Mouse (Mus musculus) intestine, embryonic 15.5 days (tissue): Measurements from ENCODE around the gene Kcnj9. TPM values are rescaled to one million over a fixed set of nuclear protein-coding genes. Genes with fewer than 3 reads are reported as not detected.

Source experiments
- ATAC-seq: fragments of 200-750 bp; cut with Nextera tagmentation; 2 replicates; pipeline ENCODE4 v1.8.0; 2017; ENCODE audit warnings: moderate TSS enrichment, moderate library complexity
- H3K27ac ChIP-seq: fragments of 300-500 bp; sonication (generic); 2 replicates; pipeline ENCODE4 v1.5.1; 2015; ENCODE audit warnings: mild to moderate bottlenecking, inconsistent platforms
- H3K27me3 ChIP-seq: fragments of 300-500 bp; sonication (generic); replicated peaks from 2 replicates; pipeline ENCODE4 v1.6.1; 2015; ENCODE audit warnings: inconsistent platforms
- H3K36me3 ChIP-seq: fragments of 300-500 bp; sonication (generic); 2 replicates; pipeline ENCODE4 v1.6.1; 2015; ENCODE audit warnings: inconsistent platforms
- H3K4me1 ChIP-seq: fragments of 300-500 bp; sonication (generic); replicated peaks from 2 replicates; pipeline ENCODE4 v1.6.1; 2015; ENCODE audit warnings: inconsistent platforms
- H3K4me2 ChIP-seq: fragments of 300-500 bp; sonication (generic); replicated peaks from 2 replicates; pipeline ENCODE4 v1.6.1; 2015; ENCODE audit warnings: mild to moderate bottlenecking, inconsistent platforms
- H3K4me3 ChIP-seq: fragments of 300-500 bp; sonication (generic); replicated peaks from 2 replicates; pipeline ENCODE4 v1.5.1; 2015; ENCODE audit warnings: inconsistent platforms
- H3K9ac ChIP-seq: fragments of 300-500 bp; sonication (generic); 2 replicates; pipeline ENCODE4 v1.6.1; 2015; ENCODE audit warnings: inconsistent platforms
- H3K9me3 ChIP-seq: fragments of 300-500 bp; sonication (generic); 2 replicates; pipeline ENCODE4 v1.6.1; 2016; ENCODE audit warnings: inconsistent platforms
- WGBS: fragments of 180-500 bp; shearing (Covaris S2); methylation state at CpG from one replicate; pipeline ENCODE4 v1.1.7; 2015; 5-methylcytosine and 5-hydroxymethylcytosine counted together
- polyA plus RNA-seq: library from polyadenylated mRNA; unstranded; fragments of >200 nt; fragmentation: Nextera tagmentation; extraction: Ambion mirVana; gene quantifications from 2 replicates; pipeline ENCODE4 v1.2.1, GENCODE M21; 2015

The Kcnj9 gene
- polyA plus RNA-seq, 1 experiment from 2014 or later = not detected

- Histone ChIP-seq H3K4me2 (no peak overlapping the region), H3K4me3 (no peak overlapping the region), H3K4me1 (0 out of 2 replicates have a peak, but pooled peaks cover 8% of the 10 kb centered on the region), H3K27ac (no peak overlapping the region), H3K9ac (no peak overlapping the region), H3K36me3 (peaks cover 9% of the 10 kb centered on the region; the same call in 1 of the 2 replicates), H3K9me3 (no peaks in the 10 kb centered on the region), H3K27me3 (no peaks in the 10 kb centered on the region)
- 87% methylated on average over 19 of the region's 19 CpGs for WGBS
- ATAC-seq = no peak
Observed at GRCm38 (mm10) chr1:172318424-172319035, 10.6 kb downstream of the Kcnj9 start.

DNA sequence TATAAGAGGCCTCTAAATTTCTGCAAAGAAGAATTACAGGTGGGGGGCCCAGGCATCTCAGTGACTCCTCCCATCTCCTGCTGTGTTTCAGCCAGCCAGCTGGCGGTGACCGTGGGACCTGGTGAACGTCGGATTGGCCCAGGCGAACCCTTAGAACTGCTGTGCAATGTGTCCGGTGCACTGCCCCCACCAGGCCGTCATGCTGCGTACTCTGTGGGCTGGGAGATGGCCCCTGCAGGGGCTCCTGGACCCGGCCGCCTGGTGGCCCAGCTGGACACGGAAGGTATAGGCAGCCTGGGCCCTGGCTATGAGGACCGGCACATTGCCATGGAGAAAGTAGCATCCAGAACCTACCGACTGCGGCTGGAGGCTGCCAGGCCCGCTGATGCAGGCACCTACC lies 11.2 kb downstream of the Kcnj9 start:
- H3K9me3 ChIP-seq = no peaks in the 10 kb centered on the region
- H3K4me3 ChIP-seq = no peak overlapping the region
- no peak for ATAC-seq
- H3K36me3 ChIP-seq = peaks cover 9% of the 10 kb centered on the region; the same call in 1 of the 2 replicates
- no peaks in the 10 kb centered on the region for H3K27me3 ChIP-seq
- peaks cover 12% of the 10 kb centered on the region for H3K4me1 ChIP-seq
- 79% methylated on average over 15 of the region's 15 CpGs for WGBS
- H3K4me2 ChIP-seq = no peak overlapping the region
- no peak overlapping the region for H3K27ac ChIP-seq
- H3K9ac ChIP-seq = no peak overlapping the region

DNA sequence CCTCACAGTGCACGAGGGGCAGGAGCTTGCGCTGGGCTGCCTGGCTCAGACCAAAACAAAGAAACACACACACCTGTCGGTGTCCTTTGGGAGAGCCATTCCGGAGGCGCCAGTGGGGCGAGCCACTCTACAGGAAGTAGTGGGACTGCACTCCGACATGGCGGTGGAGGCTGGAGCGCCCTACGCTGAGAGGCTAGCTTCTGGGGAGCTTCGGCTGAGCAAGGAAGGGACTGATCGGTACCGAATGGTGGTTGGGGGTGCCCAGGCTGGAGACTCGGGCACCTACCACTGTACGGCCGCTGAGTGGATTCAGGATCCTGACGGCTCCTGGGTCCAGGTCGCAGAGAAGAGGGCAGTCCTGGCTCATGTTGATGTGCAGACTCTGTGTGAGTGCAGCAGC lies 11.7 kb downstream of the Kcnj9 start:
- H3K4me2 ChIP-seq = no peak overlapping the region

DNA sequence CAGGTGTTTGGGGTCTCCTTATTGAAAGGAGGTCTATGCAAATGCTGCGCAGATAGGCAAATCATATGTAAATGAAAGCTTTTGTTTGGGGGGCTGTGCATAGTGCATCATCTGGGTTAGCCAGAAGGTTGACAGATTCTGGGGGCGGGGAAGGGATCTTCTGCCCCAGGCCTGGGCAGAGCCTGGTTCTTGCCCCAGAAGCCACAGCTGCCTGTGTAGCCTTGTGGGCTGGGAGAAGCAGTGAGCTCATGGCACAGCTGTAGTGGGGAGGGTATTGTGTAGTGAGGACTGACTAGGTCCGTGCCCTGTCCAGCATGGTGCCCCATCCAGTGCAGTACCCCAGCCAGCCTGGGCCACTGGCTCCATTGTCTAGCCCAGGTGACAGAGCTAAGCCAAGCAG lies 14.2 kb downstream of the Kcnj9 start:
- H3K9me3 ChIP-seq = no peaks in the 10 kb centered on the region
- H3K4me1 ChIP-seq = peaks cover 25% of the 10 kb centered on the region

More for the DNA sequence above, 11.7 kb downstream of the Kcnj9 start:
- Histone ChIP-seq H3K4me1 (peaks cover 16% of the 10 kb centered on the region), H3K4me3 (no peak overlapping the region), H3K36me3 (peaks cover 9% of the 10 kb centered on the region; the same call in 1 of the 2 replicates), H3K27me3 (no peaks in the 10 kb centered on the region), H3K27ac (no peak overlapping the region), H3K9ac (no peak overlapping the region), H3K9me3 (no peaks in the 10 kb centered on the region)
- no peak for ATAC-seq
- 60% methylated on average over 18 of the region's 18 CpGs for WGBS

GRCm38 (mm10) chr1:172313613-172314411 lies 15.3 kb downstream of the Kcnj9 start:
- WGBS = 80% methylated on average over 10 of the region's 10 CpGs

More for the DNA sequence above, 14.2 kb downstream of the Kcnj9 start:
- WGBS = 87% methylated on average over 3 of the region's 3 CpGs
- no peaks in the 10 kb centered on the region for H3K27me3 ChIP-seq
- H3K27ac ChIP-seq = no peak overlapping the region
- H3K4me3 ChIP-seq = no peak overlapping the region
- no peak overlapping the region for H3K9ac ChIP-seq
- peaks cover 9% of the 10 kb centered on the region; the same call in 1 of the 2 replicates for H3K36me3 ChIP-seq
- no peak overlapping the region for H3K4me2 ChIP-seq
- no peak for ATAC-seq

GRCm38 (mm10) chr1:172312768-172313561 lies 16.2 kb downstream of the Kcnj9 start:
- no peaks in the 10 kb centered on the region for H3K27me3 ChIP-seq
- H3K4me1 ChIP-seq = peaks cover 26% of the 10 kb centered on the region
- no peak overlapping the region for H3K27ac ChIP-seq
- peak overlapping the region; percentile 74 for H3K4me3 ChIP-seq
- H3K9me3 ChIP-seq = no peaks in the 10 kb centered on the region
- peak overlapping the region; percentile 74 for H3K9ac ChIP-seq
- peak overlapping the region; percentile 85 for H3K4me2 ChIP-seq
- ATAC-seq = no peak
- WGBS = 13% methylated on average over 16 of the region's 16 CpGs
- 0 out of 2 replicates have a peak, but pooled peaks cover under 1% of the 10 kb centered on the region for H3K36me3 ChIP-seq

More at GRCm38 (mm10) chr1:172313613-172314411, 15.3 kb downstream of the Kcnj9 start:
- no peak overlapping the region for H3K9ac ChIP-seq
- no peak for ATAC-seq
- no peak overlapping the region for H3K27ac ChIP-seq
- H3K4me1 ChIP-seq = peaks cover 23% of the 10 kb centered on the region
- H3K27me3 ChIP-seq = no peaks in the 10 kb centered on the region
- H3K9me3 ChIP-seq = no peaks in the 10 kb centered on the region
- H3K4me2 ChIP-seq = peak overlapping the region; percentile 85
- peaks cover 9% of the 10 kb centered on the region; the same call in 1 of the 2 replicates for H3K36me3 ChIP-seq
- peak overlapping the region; percentile 74; the same call in 1 of the 2 replicates for H3K4me3 ChIP-seq

DNA sequence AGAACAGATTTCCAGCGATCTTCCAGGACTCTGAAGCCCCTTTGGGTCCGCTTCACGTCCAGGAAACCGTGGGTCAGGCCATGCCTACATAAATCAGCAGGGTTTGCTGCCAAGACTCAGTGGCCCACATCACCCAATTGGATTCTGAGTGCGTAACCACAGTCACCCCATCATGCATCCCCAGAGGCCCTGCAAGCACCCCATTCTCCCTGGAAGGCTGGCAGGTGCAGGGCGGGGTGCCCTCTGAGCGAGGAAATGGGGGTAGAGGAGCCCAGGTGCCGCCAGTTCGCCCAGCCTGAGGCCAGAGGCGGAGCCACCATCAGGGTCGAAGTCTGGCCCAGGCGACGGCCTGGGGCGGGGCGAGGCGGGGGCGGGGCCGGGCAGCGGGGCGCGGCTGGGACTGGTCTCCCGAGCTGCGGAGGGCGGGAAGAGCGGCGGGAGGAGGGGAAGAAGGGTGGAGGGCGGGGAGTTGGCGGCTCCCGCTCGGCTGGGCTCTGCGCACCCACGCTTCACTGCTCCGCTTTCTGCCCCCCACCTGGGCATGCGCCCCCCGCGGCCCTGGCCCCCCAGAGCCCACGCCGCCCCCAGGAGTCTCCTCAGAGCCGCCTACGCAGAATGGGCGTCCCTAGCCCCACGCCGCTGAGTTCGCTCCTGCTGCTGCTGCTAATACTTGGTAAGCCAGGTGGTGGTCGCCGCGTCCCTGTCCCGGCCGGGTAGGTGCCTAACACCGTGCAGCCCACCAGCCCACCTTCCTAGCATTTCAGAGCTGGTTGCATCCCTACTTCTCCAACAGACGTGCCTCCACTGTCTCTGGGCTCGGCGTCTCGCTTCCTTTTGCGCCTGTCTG lies 17.0 kb downstream of the Kcnj9 start:
- H3K27ac ChIP-seq = peak overlapping the region; percentile 98
- H3K4me2 ChIP-seq = peak overlapping the region; percentile 85
- peak overlapping the region; percentile 74 for H3K9ac ChIP-seq
- ATAC-seq = peak; percentile 87
- peaks cover 28% of the 10 kb centered on the region for H3K4me1 ChIP-seq
- no peaks in the 10 kb centered on the region for H3K27me3 ChIP-seq
- no peaks in the 10 kb centered on the region for H3K9me3 ChIP-seq
- peak overlapping the region; percentile 74 for H3K4me3 ChIP-seq
- WGBS = under 1% methylated on average over 49 of the region's 55 CpGs
- H3K36me3 ChIP-seq = no peaks in the 10 kb centered on the region

DNA sequence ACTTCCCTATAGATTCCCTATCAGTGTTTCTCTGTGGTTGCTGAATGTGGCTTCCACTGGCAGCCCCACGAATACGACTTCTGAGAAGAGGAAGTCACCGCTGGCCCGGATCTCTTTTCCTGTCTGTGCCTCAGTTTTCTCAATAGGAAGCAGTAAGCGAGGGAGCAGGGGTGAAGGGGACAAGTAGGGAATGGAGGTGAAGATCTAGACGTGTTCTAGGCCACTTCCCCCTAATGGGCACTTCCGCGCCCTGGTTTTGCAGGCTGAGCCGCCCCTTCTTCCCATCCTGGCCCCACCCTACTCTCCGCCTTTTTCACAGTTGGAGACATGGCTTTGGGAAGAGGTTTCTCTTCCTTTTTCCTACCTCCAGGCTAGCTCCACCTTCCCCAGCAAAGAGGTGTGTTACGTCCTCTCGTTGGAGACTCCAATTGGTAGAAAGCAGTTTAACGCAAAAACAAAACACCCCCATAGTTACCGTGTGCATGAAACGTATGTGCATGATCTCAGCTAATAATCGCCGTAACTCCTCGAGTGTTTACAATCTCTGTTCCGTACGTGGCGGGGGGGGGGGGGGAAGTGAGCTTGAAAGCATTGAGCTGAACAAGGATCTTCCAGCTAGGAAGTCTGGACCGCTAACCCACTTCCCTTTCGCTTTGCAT lies 17.7 kb downstream of the Kcnj9 start:
- peak; percentile 70 for ATAC-seq
- 3% methylated on average over 23 of the region's 23 CpGs for WGBS

GRCm38 (mm10) chr1:172309699-172310398 lies 19.3 kb downstream of the Kcnj9 start:
- H3K27me3 ChIP-seq = no peaks in the 10 kb centered on the region
- peak overlapping the region; percentile 78 for H3K4me2 ChIP-seq
- H3K9ac ChIP-seq = peak overlapping the region; percentile 38; the same call in 1 of the 2 replicates
- peaks cover 28% of the 10 kb centered on the region for H3K4me1 ChIP-seq
- peak overlapping the region; percentile 77 for H3K27ac ChIP-seq
- no peaks in the 10 kb centered on the region for H3K36me3 ChIP-seq
- no peaks in the 10 kb centered on the region for H3K9me3 ChIP-seq
- under 1% methylated on average over 14 of the region's 14 CpGs for WGBS
- H3K4me3 ChIP-seq = peak overlapping the region; percentile 13; the same call in 1 of the 2 replicates
- peak; percentile 60 for ATAC-seq

More for the DNA sequence above, 17.7 kb downstream of the Kcnj9 start:
- Histone ChIP-seq H3K9ac (peak overlapping the region; percentile 63), H3K9me3 (no peaks in the 10 kb centered on the region), H3K27ac (peak overlapping the region; percentile 98), H3K4me2 (peak overlapping the region; percentile 85), H3K36me3 (no peaks in the 10 kb centered on the region), H3K4me1 (peaks cover 28% of the 10 kb centered on the region), H3K27me3 (no peaks in the 10 kb centered on the region), H3K4me3 (peak overlapping the region; percentile 74)

GRCm38 (mm10) chr1:172308409-172308808 lies 20.7 kb downstream of the Kcnj9 start:
- Histone ChIP-seq H3K4me1 (peaks cover 31% of the 10 kb centered on the region), H3K27me3 (no peaks in the 10 kb centered on the region), H3K4me2 (no peak overlapping the region), H3K27ac (0 out of 2 replicates have a peak overlapping the region, but pooled peaks have one; percentile 17), H3K9me3 (no peaks in the 10 kb centered on the region), H3K36me3 (no peaks in the 10 kb centered on the region), H3K4me3 (no peak overlapping the region), H3K9ac (no peak overlapping the region)
- 100% methylated on average over 1 of the region's 1 CpGs for WGBS
- ATAC-seq = no peak
